9 mouse cellular contexts compared by ENCODE assay signal in genomic region chr19:20836055-20836845, GRCm38 (mm10).
DNase-seq lines count a peak whose midpoint lies in the region; ATAC-seq lines count a peak whose summit lies in the region.
"Had no signal": no experiment of that assay in that cellular context is flagged by ENCODE, and none has a peak within 500 bp of the region (broad histone marks: within the 10 kb centered on the region; RNA-seq: fewer than 3 reads in every experiment).

No protein-coding gene starts in this region.

- DNase-seq in cerebellum, postnatal 10 days = peak; percentile 3 to 9
- no peak for DNase-seq in cerebellum, adult 18-20 months
- DNase-seq in layer of hippocampus, adult 9-11 months = peak; percentile 5
- DNase-seq in layer of hippocampus, postnatal 36 days = no peak
- peak; percentile 35 for DNase-seq in heart, adult 8-10 months (ENCODE audit: low spot score)
- peak; percentile 6 for DNase-seq in lung, postnatal 14 days
- DNase-seq in adrenal gland, postnatal 14 days = no peak

- no peak for ATAC-seq in megakaryocyte-erythroid progenitor cell, adult 5-6 weeks (replicated peaks; ENCODE audit: low FRiP score, low TSS enrichment, poor library complexity, severe bottlenecking)
- ATAC-seq: intestine, postnatal 0 days had no signal

Comparison
In these comparisons a context has a peak if more than half of its experiments do, and no peak if none do; other contexts are left out.
1. DNase-seq: peak in cerebellum, postnatal 10 days (2 of 2), layer of hippocampus, adult 9-11 months (single experiment), heart, adult 8-10 months (single experiment) and lung, postnatal 14 days (single experiment); none in cerebellum, adult 18-20 months (0 of 2), layer of hippocampus, postnatal 36 days (0 of 2) and adrenal gland, postnatal 14 days (single experiment).